In genomic region chr7:141299175-141299574, GRCm38 (mm10) we compare ENCODE assay signal across 15 mouse cellular contexts. TPM values are rescaled to one million over a fixed set of nuclear protein-coding genes. Genes with fewer than 3 reads are reported as not detected.
"Had no signal": no experiment of that assay in that cellular context is flagged by ENCODE, and none has a peak within 500 bp of the region (broad histone marks: within the 10 kb centered on the region; RNA-seq: fewer than 3 reads in every experiment).

No protein-coding gene starts in this region.

- H3K4me3 ChIP-seq: limb, embryonic 10.5 days; lung, embryonic 15.5 days; midbrain, embryonic 13.5 days had no signal

- H3K9ac ChIP-seq: lung, embryonic 15.5 days; midbrain, embryonic 13.5 days had no signal

- H3K4me2 ChIP-seq: liver, embryonic 11.5 days; lung, embryonic 15.5 days; midbrain, embryonic 13.5 days had no signal

- DNase-seq: kidney, adult 8-10 months; kidney, postnatal 36 days; layer of hippocampus, adult 9-11 months; layer of hippocampus, postnatal 36 days; right cerebral cortex, postnatal 25 days; thymus, postnatal 4 days had no signal

- ATAC-seq: midbrain, embryonic 13.5 days had no signal

- H3K9me3 ChIP-seq: limb, embryonic 10.5 days; lung, embryonic 15.5 days; midbrain, embryonic 13.5 days had no signal

- H3K27ac ChIP-seq: kidney, postnatal 0 days; limb, embryonic 10.5 days; lung, embryonic 15.5 days; midbrain, embryonic 13.5 days; stomach, postnatal 0 days had no signal

RNA-seq across cellular contexts. Expression of gene Drd4, which starts 7.4 kb away (rescaled TPM):
- polyA plus RNA-seq: liver, embryonic 16.5 days had no signal

RNA-seq across cellular contexts. Expression of gene Cdhr5, which starts 22.6 kb away (rescaled TPM):
- polyA plus RNA-seq: limb, embryonic 10.5 days; lung, embryonic 15.5 days; midbrain, embryonic 13.5 days; midbrain, postnatal 0 days; neural tube, embryonic 14.5 days had no signal
